12 mouse cellular contexts compared by ENCODE assay signal in the genomic region with DNA sequence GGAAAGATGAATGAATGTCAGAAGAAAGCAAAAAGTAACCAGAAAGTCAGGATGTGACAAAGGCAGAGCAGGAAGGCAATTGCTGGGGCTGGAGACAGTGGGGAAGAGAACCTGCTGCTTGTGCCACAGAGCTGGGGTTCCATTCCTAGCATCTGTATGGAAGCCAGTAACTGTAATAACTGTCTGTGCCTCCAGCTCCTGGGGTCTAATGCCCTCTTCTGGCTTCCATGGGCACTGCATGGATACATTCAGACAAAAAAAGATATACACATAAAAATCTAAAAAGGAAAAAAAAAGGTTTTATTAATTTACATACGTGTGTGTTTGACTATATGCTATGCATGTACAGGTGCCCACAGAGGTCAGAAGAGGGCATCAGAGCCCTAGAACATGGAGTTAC. TPM values are rescaled to one million over a fixed set of nuclear protein-coding genes. Genes with fewer than 3 reads are reported as not detected.
A peak's percentile ranks its signal among the peaks of the same experiment; 100 is the strongest.
DNase-seq lines count a peak whose midpoint lies in the region; ATAC-seq and TF ChIP-seq lines count a peak whose summit lies in the region.
"Had no signal": no experiment of that assay in that cellular context is flagged by ENCODE, and none has a peak within 500 bp of the region (broad histone marks: within the 10 kb centered on the region; RNA-seq: fewer than 3 reads in every experiment).

No protein-coding gene starts in this region.

- no peak overlapping the region for H3K9ac ChIP-seq in midbrain, postnatal 0 days (replicated peaks; ENCODE audit: low read length, poor library complexity, severe bottlenecking)
- no peak overlapping the region for H3K9ac ChIP-seq in stomach, postnatal 0 days (ENCODE audit: low read length)
- H3K9ac ChIP-seq: forebrain, embryonic 12.5 days; heart, embryonic 13.5 days; stomach, embryonic 15.5 days had no signal

- H3K36me3 ChIP-seq in midbrain, postnatal 0 days (ENCODE audit: insufficient read depth, low read length): peaks cover 10% of the 10 kb centered on the region; the same call in 1 of the 2 replicates
- H3K36me3 ChIP-seq in midbrain, embryonic 10.5 days: peaks cover 35% of the 10 kb centered on the region
- H3K36me3 ChIP-seq in stomach, postnatal 0 days (ENCODE audit: control insufficient read depth, insufficient read depth, low read length): 0 out of 2 replicates have a peak, but pooled peaks cover 2% of the 10 kb centered on the region
- H3K36me3 ChIP-seq: stomach, embryonic 15.5 days had no signal

- H3K9me3 ChIP-seq in midbrain, postnatal 0 days (ENCODE audit: low read length): no peaks in the 10 kb centered on the region
- H3K9me3 ChIP-seq in midbrain, embryonic 10.5 days (replicated peaks): no peaks in the 10 kb centered on the region
- no peaks in the 10 kb centered on the region for H3K9me3 ChIP-seq in stomach, postnatal 0 days (ENCODE audit: control insufficient read depth, low read length)
- H3K9me3 ChIP-seq: forebrain, embryonic 12.5 days; heart, embryonic 13.5 days; stomach, embryonic 15.5 days had no signal

- H3K27me3 ChIP-seq in midbrain, postnatal 0 days (ENCODE audit: insufficient read depth, low read length): no peaks in the 10 kb centered on the region
- no peaks in the 10 kb centered on the region for H3K27me3 ChIP-seq in midbrain, embryonic 10.5 days (ENCODE audit: low read depth, poor library complexity, severe bottlenecking)
- H3K27me3 ChIP-seq in stomach, postnatal 0 days (ENCODE audit: control insufficient read depth, insufficient read depth, low read length): no peaks in the 10 kb centered on the region
- H3K27me3 ChIP-seq: forebrain, embryonic 12.5 days; heart, embryonic 13.5 days; stomach, embryonic 15.5 days had no signal

- H3K4me1 ChIP-seq in midbrain, postnatal 0 days (ENCODE audit: insufficient read depth, low read length): no peaks in the 10 kb centered on the region
- no peaks in the 10 kb centered on the region for H3K4me1 ChIP-seq in midbrain, embryonic 10.5 days
- peaks cover 9% of the 10 kb centered on the region for H3K4me1 ChIP-seq in cortical plate, adult 2 months (ENCODE audit: control insufficient read depth, insufficient read depth, low read length)
- H3K4me1 ChIP-seq in stomach, postnatal 0 days (replicated peaks; ENCODE audit: control insufficient read depth, insufficient read depth): peaks cover 12% of the 10 kb centered on the region; the same call in 1 of the 2 replicates
- H3K4me1 ChIP-seq: forebrain, embryonic 12.5 days had no signal

- intact Hi-C loops in heart, postnatal 10 days (cut with DNase I): no loop called here
- intact Hi-C loops in heart, postnatal 25 days (cut with DNase I): no loop called here

- no peak for TF ChIP-seq POLR2A in cortical plate, adult 2 months (IDR thresholded peaks at IDR 0.05; ENCODE audit: extremely low read depth, insufficient read depth, low read length)

- no peak overlapping the region for H3K4me2 ChIP-seq in midbrain, postnatal 0 days (ENCODE audit: low read depth, low read length, poor library complexity, severe bottlenecking)
- no peak overlapping the region for H3K4me2 ChIP-seq in stomach, postnatal 0 days (replicated peaks; ENCODE audit: low read depth)
- H3K4me2 ChIP-seq: forebrain, embryonic 12.5 days; heart, embryonic 13.5 days; stomach, embryonic 15.5 days had no signal

- no peak for ATAC-seq in midbrain, postnatal 0 days (ENCODE audit: low FRiP score)
- no peak for ATAC-seq in stomach, postnatal 0 days (ENCODE audit: low FRiP score, low TSS enrichment)

- peak; percentile 63 for TF ChIP-seq CTCF in midbrain, postnatal 0 days (IDR thresholded peaks at IDR 0.05)
- TF ChIP-seq CTCF in cortical plate, adult 2 months (IDR thresholded peaks at IDR 0.05; ENCODE audit: extremely low read depth, insufficient read depth, low read length): peak; percentile 29; the same call in 1 of the 2 replicates
- peak; percentile 77 for TF ChIP-seq CTCF in stomach, postnatal 0 days (IDR thresholded peaks at IDR 0.05; ENCODE audit: low read depth)

- no peak overlapping the region for H3K4me3 ChIP-seq in midbrain, postnatal 0 days (ENCODE audit: low read depth, low read length)
- H3K4me3 ChIP-seq in midbrain, embryonic 10.5 days: no peak overlapping the region
- no peak overlapping the region for H3K4me3 ChIP-seq in cortical plate, adult 2 months (ENCODE audit: insufficient read depth, low read length)
- no peak overlapping the region for H3K4me3 ChIP-seq in stomach, postnatal 0 days (ENCODE audit: low read depth, low read length)
- H3K4me3 ChIP-seq: forebrain, embryonic 12.5 days; heart, embryonic 13.5 days; stomach, embryonic 15.5 days had no signal

- H3K27ac ChIP-seq in midbrain, postnatal 0 days (ENCODE audit: low read depth, low read length): no peak overlapping the region
- no peak overlapping the region for H3K27ac ChIP-seq in midbrain, embryonic 10.5 days (replicated peaks)
- H3K27ac ChIP-seq in cortical plate, adult 2 months (ENCODE audit: insufficient read depth, low read length): no peak overlapping the region
- peak overlapping the region; percentile 96 for H3K27ac ChIP-seq in stomach, postnatal 0 days (replicated peaks)
- H3K27ac ChIP-seq: forebrain, embryonic 12.5 days had no signal

- WGBS in midbrain, postnatal 0 days: 81% methylated on average over 1 of the region's 1 CpGs
- 93% methylated on average over 1 of the region's 1 CpGs for WGBS in midbrain, embryonic 10.5 days
- 83% methylated on average over 1 of the region's 1 CpGs for WGBS in stomach, postnatal 0 days

- no peak for TF ChIP-seq EP300 in stomach, postnatal 0 days (optimal IDR thresholded peaks at IDR 0.05)

- peak; percentile 22 to 36 for DNase-seq in heart, postnatal 10 days
- no peak for DNase-seq in heart, postnatal 25 days (ENCODE audit: low spot score)
- DNase-seq in midbrain, postnatal 0 days (ENCODE audit: low spot score): no peak
- DNase-seq in midbrain, embryonic 10.5 days (ENCODE audit: low spot score): no peak
- no peak for DNase-seq in stomach, postnatal 0 days (ENCODE audit: low spot score)
- no peak for DNase-seq in layer of hippocampus, adult 9-11 months
- DNase-seq: cerebellum, adult 11-12 months had no signal

RNA-seq across cellular contexts. Expression of gene Tulp1, which starts 53.9 kb away (rescaled TPM):
- total RNA-seq in heart, postnatal 10 days (2021): under 1 TPM; 0.86 to 0.94 TPM
- total RNA-seq in heart, postnatal 25 days (2021): under 1 TPM in 1 of 2 experiments, not detected in 1; 0.34 TPM
- 0.80 and 1.0 TPM in 2 replicates for total RNA-seq in midbrain, postnatal 0 days (2014; rRNA removed)
- polyA plus RNA-seq in midbrain, postnatal 0 days (2015; fragmentation: Nextera tagmentation; extraction: Ambion mirVana): 1.1 TPM in 2 replicates
- polyA plus RNA-seq in midbrain, embryonic 10.5 days (2016; fragmentation: Nextera tagmentation; extraction: Ambion mirVana): 2.8 and 5.0 TPM in 2 replicates
- not detected in 2 replicates for polyA plus RNA-seq in cortical plate, adult 2 months (2012; rRNA removed)
- 3.3 and 3.5 TPM in 2 replicates for polyA plus RNA-seq in stomach, postnatal 0 days (2015; fragmentation: Nextera tagmentation; extraction: Ambion mirVana)
- polyA plus RNA-seq: liver, embryonic 16.5 days had no signal

Comparison
In these comparisons a context has a peak if more than half of its experiments do, and no peak if none do; other contexts are left out.
1. DNase-seq: peak in heart, postnatal 10 days (2 of 2); none in heart, postnatal 25 days (single experiment), midbrain, postnatal 0 days (single experiment), midbrain, embryonic 10.5 days (single experiment), stomach, postnatal 0 days (single experiment) and layer of hippocampus, adult 9-11 months (single experiment).
2. Peak in every context shown above with its lines, with median percentiles within 50 percentile points of each other: CTCF ChIP-seq.